Mouse (Mus musculus) CH12.LX (cell line): ENCODE measurements at regions not wholly inside any gene's neighbourhood (a gene's known extent, or its start where the extent isn't known, plus 50 kb on each side); places are given as distances from the start of the nearest gene placed in this dataset.

ENCODE experiments used
- CHD2 ChIP-seq: IDR thresholded peaks from 2 replicates; pipeline ENCODE4 v1.6.1; 2011; ENCODE audit warnings: low read length, improper control_type of control experiment
- CTCF ChIP-seq, 2 experiments: IDR thresholded peaks in 1 of 2; conservative IDR thresholded peaks in 1 of 2; 2 replicates each; pipeline ENCODE4 v1.5.1; 2011 to 2012; ENCODE audit warnings: low read depth in 2 of 2, low read length in 2 of 2, improper control_type of control experiment in 1 of 2, inconsistent platforms in 1 of 2, mild to moderate bottlenecking in 1 of 2, moderate library complexity in 1 of 2
- E2F4 ChIP-seq: IDR thresholded peaks from 2 replicates; pipeline ENCODE4 v1.6.1; 2011; ENCODE audit warnings: low read depth, low read length, improper control_type of control experiment; ENCODE audit not compliant: insufficient replicate concordance
- EP300 ChIP-seq: IDR thresholded peaks from 2 replicates; pipeline ENCODE4 v1.6.1; 2011; ENCODE audit warnings: low read length, improper control_type of control experiment
- ETS1 ChIP-seq: conservative IDR thresholded peaks from 2 replicates; pipeline ENCODE4 v1.6.1; 2012; ENCODE audit warnings: low read depth, mild to moderate bottlenecking, inconsistent platforms, low read length, improper control_type of control experiment, moderate library complexity
- HCFC1 ChIP-seq: IDR thresholded peaks from 2 replicates; pipeline ENCODE4 v1.6.1; 2012; ENCODE audit warnings: low read depth, mild to moderate bottlenecking, inconsistent platforms, low read length, improper control_type of control experiment
- JUND ChIP-seq: conservative IDR thresholded peaks from 2 replicates; pipeline ENCODE4 v1.6.1; 2011; ENCODE audit warnings: low read depth, low read length, improper control_type of control experiment
- MYC ChIP-seq: IDR thresholded peaks from 2 replicates; pipeline ENCODE4 v1.6.1; 2011; ENCODE audit warnings: low read depth, mild to moderate bottlenecking, improper control_type of control experiment, low read length
- NRF1 ChIP-seq: IDR thresholded peaks from 2 replicates; pipeline ENCODE4 v1.6.1; 2014; ENCODE audit warnings: low read depth, mild to moderate bottlenecking, inconsistent platforms, low read length, improper control_type of control experiment, moderate library complexity
- POLR2A ChIP-seq: IDR thresholded peaks from 2 replicates; pipeline ENCODE4 v1.6.1; 2011; ENCODE audit warnings: low read depth, mild to moderate bottlenecking, improper control_type of control experiment, low read length

DNA sequence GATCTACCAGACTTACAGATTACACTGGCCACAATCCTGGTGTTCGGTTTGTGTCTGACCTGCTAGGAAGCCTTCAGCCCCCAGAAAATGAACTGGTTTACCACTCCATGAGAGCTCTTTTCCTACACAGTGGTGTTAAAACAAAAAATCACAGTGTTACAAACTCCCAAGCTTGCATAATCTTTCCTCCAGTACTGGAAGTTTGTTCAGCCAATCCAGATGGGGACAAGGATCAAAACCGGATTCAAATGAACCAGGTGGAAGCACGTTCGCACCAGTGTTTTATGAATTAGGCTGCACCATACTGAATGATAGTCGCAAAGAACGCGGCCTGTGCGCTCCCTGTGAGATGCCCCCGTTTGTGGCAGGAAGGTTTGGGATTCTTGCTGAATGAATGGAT lies 63.4 kb upstream of the Cited2 start:
- TF ChIP-seq EP300 (no peak), CTCF (conservative IDR thresholded peaks at IDR 0.05 in 1 of 2, IDR thresholded peaks at IDR 0.05 in 1 of 2; ENCODE audit: low read depth in 2 of 2, low read length in 2 of 2) (no peak), POLR2A (no peak), JUND (no peak), HCFC1 (no peak), CHD2 (no peak), NRF1 (no peak), MYC (no peak), ETS1 (no peak), E2F4 (no peak)
